ENCODE assay signal across 11 mouse cellular contexts in the genomic region with DNA sequence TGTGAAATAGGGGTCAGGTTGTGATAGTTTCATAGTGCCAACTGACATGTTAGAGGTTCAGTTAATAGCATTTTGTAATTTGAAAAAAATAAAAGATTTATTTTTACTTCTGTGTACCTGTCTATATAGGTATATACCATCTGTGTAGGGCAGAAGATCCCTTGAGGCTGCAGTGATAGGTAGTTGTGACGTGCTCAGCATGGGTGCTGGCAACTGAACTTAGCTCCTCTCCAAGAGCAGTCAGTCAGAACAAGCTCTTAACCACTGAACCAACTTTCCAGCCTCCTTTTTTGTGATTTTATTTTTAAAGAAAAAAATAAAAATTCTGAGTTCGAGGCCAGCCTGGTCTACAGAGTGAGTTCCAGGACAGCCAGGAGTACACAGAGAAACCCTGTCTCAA.
"Had no signal": no experiment of that assay in that cellular context is flagged by ENCODE, and none has a peak within 500 bp of the region (broad histone marks: within the 10 kb centered on the region; RNA-seq: fewer than 3 reads in every experiment).

No protein-coding gene starts in this region.

- DNase-seq: cerebellum, adult 9-10 months; cerebellum, adult 9-11 months; embryo, embryonic 11 days; forebrain, postnatal 0 days; gastrocnemius, adult 2 months; gastrocnemius, postnatal 10 days; gastrocnemius, postnatal 14 days; gastrocnemius, postnatal 25 days; gastrocnemius, postnatal 36 days; heart, adult 18-20 months; heart, adult 2 months had no signal
